Mouse (Mus musculus): ENCODE results near the gene Cmtm8.

DNA sequence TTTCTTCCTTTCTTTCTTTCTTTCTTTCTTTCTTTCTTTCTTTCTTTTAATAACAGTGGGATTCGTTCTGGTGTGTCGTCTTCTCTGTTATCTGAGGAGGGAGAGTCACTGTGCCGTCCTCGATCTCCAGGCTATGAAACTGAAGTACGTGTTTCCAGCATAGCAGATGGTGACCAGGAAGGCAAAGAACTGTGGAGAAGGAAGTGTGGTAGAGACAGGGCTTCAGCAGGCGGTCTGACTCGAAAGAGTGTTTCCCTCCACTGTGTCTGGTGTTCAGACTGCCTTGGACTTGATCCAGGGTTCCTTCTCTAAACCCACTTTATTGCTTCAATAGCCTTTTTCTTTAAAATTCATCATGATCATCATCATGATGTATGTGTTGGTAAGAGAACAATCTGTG is 54.4 kb downstream of the Cmtm8 start:
- TF ChIP-seq CTCF (IDR thresholded peaks at IDR 0.05; ENCODE audit: low read depth, low read length) (no peak), GATA1 (IDR thresholded peaks at IDR 0.05; ENCODE audit: borderline replicate concordance, low read length) (no peak)
